ENCODE assay signal across 25 mouse cellular contexts in genomic region chr19:10317358-10317757, GRCm38 (mm10). TPM values are rescaled to one million over a fixed set of nuclear protein-coding genes. Genes with fewer than 3 reads are reported as not detected.
DNase-seq lines count a peak whose midpoint lies in the region; ATAC-seq and TF ChIP-seq lines count a peak whose summit lies in the region.
"Had no signal": no experiment of that assay in that cellular context is flagged by ENCODE, and none has a peak within 500 bp of the region (broad histone marks: within the 10 kb centered on the region; RNA-seq: fewer than 3 reads in every experiment).

No protein-coding gene starts in this region.

- H3K4me1 ChIP-seq in kidney, embryonic 15.5 days, result peaks cover 10% of the 10 kb centered on the region
- H3K4me1 ChIP-seq in liver, adult 2 months (ENCODE audit: control insufficient read depth, insufficient read depth, low read length), result no peaks in the 10 kb centered on the region
- no peaks in the 10 kb centered on the region for H3K4me1 ChIP-seq in liver, embryonic 11.5 days (replicated peaks; ENCODE audit: control insufficient read depth, insufficient read depth, low read length)
- H3K4me1 ChIP-seq in brown adipose tissue, adult 24 weeks (ENCODE audit: control insufficient read depth, insufficient read depth, insufficient read length, low read length), result peaks cover 7% of the 10 kb centered on the region; the same call in 1 of the 2 replicates
- H3K4me1 ChIP-seq: embryonic facial prominence, embryonic 13.5 days; embryonic facial prominence, embryonic 15.5 days; forebrain, embryonic 10.5 days; forebrain, embryonic 12.5 days had no signal

- no peak overlapping the region for H3K4me2 ChIP-seq in kidney, embryonic 15.5 days
- H3K4me2 ChIP-seq in liver, embryonic 11.5 days, result no peak overlapping the region
- H3K4me2 ChIP-seq: embryonic facial prominence, embryonic 13.5 days; embryonic facial prominence, embryonic 15.5 days; forebrain, embryonic 12.5 days had no signal

- H3K9ac ChIP-seq in kidney, embryonic 15.5 days, result no peak overlapping the region
- H3K9ac ChIP-seq in liver, adult 2 months (ENCODE audit: low read depth, low read length), result no peak overlapping the region
- no peak overlapping the region for H3K9ac ChIP-seq in liver, embryonic 11.5 days (ENCODE audit: low read depth, low read length)
- H3K9ac ChIP-seq: embryonic facial prominence, embryonic 13.5 days; embryonic facial prominence, embryonic 15.5 days; forebrain, embryonic 12.5 days had no signal

- WGBS in kidney, embryonic 15.5 days, result 31% methylated on average over 2 of the region's 2 CpGs
- WGBS in liver, adult 2 months, result 61% methylated on average over 2 of the region's 2 CpGs
- WGBS in liver, embryonic 11.5 days, result 72% methylated on average over 2 of the region's 2 CpGs

- no peak for TF ChIP-seq CTCF in liver, adult 2 months (IDR thresholded peaks at IDR 0.05; ENCODE audit: low read depth, low read length)

- H3K27me3 ChIP-seq in kidney, embryonic 15.5 days, result no peaks in the 10 kb centered on the region
- H3K27me3 ChIP-seq in liver, adult 2 months (ENCODE audit: control insufficient read depth, insufficient read depth, low read length), result no peaks in the 10 kb centered on the region
- H3K27me3 ChIP-seq in liver, embryonic 11.5 days (replicated peaks; ENCODE audit: control insufficient read depth, insufficient read depth, low read length), result no peaks in the 10 kb centered on the region
- H3K27me3 ChIP-seq: embryonic facial prominence, embryonic 13.5 days; embryonic facial prominence, embryonic 15.5 days had no signal

- H3K27ac ChIP-seq in kidney, embryonic 15.5 days, result peak overlapping the region; percentile 45
- H3K27ac ChIP-seq in liver, adult 2 months (replicated peaks; ENCODE audit: insufficient read depth, low read depth, low read length), result no peak overlapping the region
- no peak overlapping the region for H3K27ac ChIP-seq in liver, embryonic 11.5 days (ENCODE audit: low read depth, low read length)
- peak overlapping the region; percentile 100 for H3K27ac ChIP-seq in brown adipose tissue, adult 24 weeks (replicated peaks; ENCODE audit: low read depth, low read length)
- H3K27ac ChIP-seq: embryonic facial prominence, embryonic 13.5 days; embryonic facial prominence, embryonic 15.5 days; forebrain, embryonic 10.5 days; forebrain, embryonic 12.5 days had no signal

- TF ChIP-seq POLR2A in liver, adult 2 months (IDR thresholded peaks at IDR 0.05; ENCODE audit: extremely low read depth, insufficient read depth, low read length), result no peak

- no peaks in the 10 kb centered on the region for H3K36me3 ChIP-seq in kidney, embryonic 15.5 days
- H3K36me3 ChIP-seq in liver, adult 2 months (ENCODE audit: control insufficient read depth, insufficient read depth, low read length), result no peaks in the 10 kb centered on the region
- no peaks in the 10 kb centered on the region for H3K36me3 ChIP-seq in liver, embryonic 11.5 days (ENCODE audit: control insufficient read depth, insufficient read depth, low read length)
- H3K36me3 ChIP-seq: embryonic facial prominence, embryonic 13.5 days; embryonic facial prominence, embryonic 15.5 days; forebrain, embryonic 10.5 days; forebrain, embryonic 12.5 days had no signal

- H3K9me3 ChIP-seq in kidney, embryonic 15.5 days (replicated peaks), result no peaks in the 10 kb centered on the region
- no peaks in the 10 kb centered on the region for H3K9me3 ChIP-seq in liver, embryonic 11.5 days (ENCODE audit: control insufficient read depth, low read length)
- H3K9me3 ChIP-seq: embryonic facial prominence, embryonic 13.5 days; embryonic facial prominence, embryonic 15.5 days; forebrain, embryonic 10.5 days; forebrain, embryonic 12.5 days had no signal

- no peak overlapping the region for H3K4me3 ChIP-seq in kidney, embryonic 15.5 days (replicated peaks)
- no peak overlapping the region for H3K4me3 ChIP-seq in liver, adult 2 months (ENCODE audit: insufficient read depth, low read depth, low read length)
- no peak overlapping the region for H3K4me3 ChIP-seq in liver, embryonic 11.5 days (ENCODE audit: low read depth, low read length)
- no peak overlapping the region for H3K4me3 ChIP-seq in brown adipose tissue, adult 24 weeks (ENCODE audit: insufficient read depth, low read depth, low read length)
- H3K4me3 ChIP-seq: embryonic facial prominence, embryonic 13.5 days; embryonic facial prominence, embryonic 15.5 days; erythroblast, embryonic 14.5 days; forebrain, embryonic 10.5 days; forebrain, embryonic 12.5 days had no signal

- H3K79me2 ChIP-seq in liver, adult 2 months (ENCODE audit: control insufficient read depth, insufficient read depth, low read length), result no peaks in the 10 kb centered on the region

- DNase-seq in kidney, postnatal 14 days, result no peak
- DNase-seq in liver, adult 2 months (ENCODE audit: extremely low read depth, low read depth, low spot score), result peak; percentile 31
- DNase-seq in liver, embryonic 11.5 days (ENCODE audit: low spot score), result no peak
- no peak for DNase-seq in adrenal gland, postnatal 25 days
- DNase-seq: adrenal gland, adult 2 months; adrenal gland, postnatal 10 days; adrenal gland, postnatal 36 days; cerebellum, adult 11 months; cerebellum, adult 18-20 months; cerebellum, adult 8-10 months; cerebellum, adult 9-11 months; cerebellum, postnatal 14 days; cerebellum, postnatal 36 days; embryo, embryonic 11 days had no signal

- peak; percentile 57 for ATAC-seq in kidney, embryonic 15.5 days (replicated peaks; ENCODE audit: low FRiP score)
- ATAC-seq in liver, embryonic 11.5 days (replicated peaks; ENCODE audit: low FRiP score), result no peak
- ATAC-seq: forebrain, embryonic 14.5 days; forebrain, embryonic 16.5 days had no signal

RNA-seq across cellular contexts. Expression of gene Dagla, which starts 12.7 kb away (rescaled TPM):
- polyA plus RNA-seq in kidney, embryonic 15.5 days (2015; fragmentation: Nextera tagmentation; extraction: Ambion mirVana), result 3.1 and 3.7 TPM in 2 replicates
- total RNA-seq in liver, adult 2 months (2014; rRNA removed), result 0.18 and 0.40 TPM in 2 replicates
- 0.63 and 0.93 TPM in 2 replicates for polyA plus RNA-seq in liver, adult 2 months (2012; rRNA removed)
- polyA plus RNA-seq in liver, embryonic 11.5 days (2014; fragmentation: Nextera tagmentation; extraction: Ambion mirVana), result 0.77 and 0.82 TPM in 2 replicates
- polyA plus RNA-seq in brown adipose tissue, adult 24 weeks (2012; ENCODE audit: insufficient read depth, insufficient read length, missing spikeins), result 11.9 and 14.2 TPM in 2 replicates
- total RNA-seq in adrenal gland, postnatal 25 days (2021), result 5.5 and 7.3 TPM in 2 replicates
- total RNA-seq: common myeloid progenitor, adult 5-6 weeks; MEL had no signal

Comparison
In these comparisons a context has a peak if more than half of its experiments do, and no peak if none do; other contexts are left out.
1. H3K27ac ChIP-seq: peak in kidney, embryonic 15.5 days (single experiment) and brown adipose tissue, adult 24 weeks (single experiment); none in liver, adult 2 months (single experiment) and liver, embryonic 11.5 days (single experiment).